Mouse (Mus musculus): ENCODE measurements around the gene Adamts14.

Gene Adamts14

DNA sequence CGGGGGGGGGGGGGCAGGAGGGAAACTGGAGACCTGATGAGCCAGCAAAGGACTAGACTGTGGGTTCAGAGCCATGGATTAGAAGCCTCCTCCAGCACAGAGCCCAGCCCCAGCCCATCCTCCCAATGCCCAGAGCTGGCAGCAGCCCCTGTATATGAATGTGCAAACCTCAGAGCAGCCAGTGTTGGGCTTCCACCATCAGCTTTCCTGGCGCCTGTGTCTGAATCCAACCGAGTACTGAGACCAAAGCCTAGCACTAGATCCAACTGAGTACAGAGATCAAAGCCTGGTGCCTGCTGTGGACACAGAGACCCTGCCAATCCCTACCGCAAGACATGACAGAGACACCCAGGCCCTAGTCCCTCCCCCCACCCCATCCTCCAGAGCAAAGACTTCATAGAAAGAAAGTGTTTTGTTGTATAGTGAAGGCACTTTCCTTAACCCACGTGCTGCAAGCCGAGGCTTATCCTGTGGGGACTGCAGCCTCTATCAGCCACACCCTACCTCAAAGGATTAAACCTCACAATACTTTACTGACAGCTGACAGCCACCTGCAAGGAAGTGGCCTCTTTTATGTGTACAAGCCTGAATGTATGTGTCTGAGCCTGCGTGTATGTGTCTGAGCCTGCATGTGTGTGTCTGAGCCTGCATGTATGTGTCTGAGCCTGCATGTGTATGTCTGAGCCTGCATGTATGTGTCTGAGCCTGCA, 40.2 kb downstream of the Adamts14 start:
- no peak for DNase-seq (ENCODE audit: low read depth, low spot score)

DNA sequence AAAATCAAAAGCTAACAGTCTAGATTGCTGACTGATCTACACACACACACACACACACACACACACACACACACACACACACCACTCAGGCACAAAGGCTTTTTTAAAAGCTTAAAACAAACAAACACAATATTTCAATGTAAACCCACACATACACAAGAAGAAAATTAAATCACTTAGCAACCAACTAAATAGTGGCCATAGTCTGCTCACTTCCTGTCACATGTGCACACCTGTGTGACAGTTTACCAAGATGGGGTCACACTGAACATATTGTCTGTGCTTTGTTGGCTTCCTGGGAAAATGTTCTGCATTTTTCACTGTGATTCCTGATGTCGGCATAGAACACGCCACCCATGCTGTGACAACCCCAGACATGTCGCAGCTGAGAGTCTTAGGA, 41.5 kb downstream of the Adamts14 start:
- no peak for DNase-seq (ENCODE audit: low read depth, low spot score)

DNA sequence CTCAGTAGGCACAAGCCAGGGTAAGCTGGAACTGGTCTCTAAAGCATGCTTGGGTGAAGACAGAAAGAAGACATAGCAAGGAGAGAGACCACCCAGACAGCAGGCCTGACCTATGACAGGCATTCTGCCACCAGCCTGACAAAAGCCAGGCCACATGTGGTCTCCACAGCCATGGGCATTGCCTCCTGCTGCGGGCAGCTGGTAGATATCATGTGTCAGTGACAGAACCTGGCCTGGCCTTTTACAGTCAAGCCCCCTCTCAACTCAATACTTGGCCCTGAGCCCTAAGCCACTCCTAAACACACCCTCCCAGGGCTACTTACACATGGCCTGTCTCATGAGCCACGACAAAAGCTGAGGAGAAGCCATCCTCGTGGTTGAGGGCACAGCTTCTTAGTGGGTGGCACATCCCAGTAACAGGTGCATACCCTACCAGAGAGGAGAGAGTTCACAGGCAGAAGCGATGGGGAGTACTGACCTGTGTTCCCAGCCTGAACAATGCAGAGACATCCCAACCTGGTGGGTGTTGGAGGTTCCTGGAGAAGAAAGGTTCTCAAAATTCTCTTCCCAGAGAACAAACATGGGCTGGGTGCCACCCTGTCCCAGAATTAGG, 46.3 kb downstream of the Adamts14 start:
- DNase-seq (ENCODE audit: low read depth, low spot score) = no peak

DNA sequence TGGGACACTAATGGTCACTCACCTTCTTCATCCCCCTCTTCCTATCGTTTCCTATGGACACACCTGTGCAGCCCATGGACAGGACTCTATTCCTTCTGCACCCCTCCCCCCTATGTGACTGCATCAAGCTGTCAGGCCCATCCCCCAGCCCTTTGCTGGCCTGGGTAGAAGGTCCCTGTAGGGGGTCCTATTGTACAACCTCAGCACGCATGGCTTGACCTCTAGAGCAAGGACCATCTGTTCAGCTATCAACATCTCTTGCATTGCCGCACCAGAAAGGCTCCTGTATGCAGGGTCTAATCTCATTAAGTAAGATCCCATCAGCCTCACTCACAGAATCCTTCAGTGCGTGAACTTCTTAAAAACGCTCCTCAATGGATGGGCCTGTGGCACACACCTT, 47.5 kb downstream of the Adamts14 start:
- DNase-seq (ENCODE audit: low read depth, low spot score) = no peak

DNA sequence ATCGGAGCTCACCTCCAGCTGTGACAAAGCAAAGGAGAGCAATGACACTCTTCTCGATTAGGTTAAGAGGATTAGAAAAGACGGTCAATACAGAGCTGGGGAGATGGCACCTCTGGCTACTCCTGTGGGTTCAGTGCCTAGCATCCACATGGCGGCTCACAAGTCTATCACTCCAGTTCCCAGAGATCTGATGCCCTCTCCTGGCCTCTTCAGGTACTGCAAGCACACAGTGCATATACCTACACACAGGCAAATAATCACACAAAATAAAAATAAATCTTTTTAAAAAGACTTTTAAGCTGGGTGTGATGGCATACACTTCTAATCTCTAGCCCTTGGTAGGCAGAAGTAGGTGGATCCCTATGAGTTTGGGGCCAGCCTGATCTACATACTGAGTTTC, 53.9 kb downstream of the Adamts14 start:
- no peak for DNase-seq (ENCODE audit: low read depth, low spot score)

DNA sequence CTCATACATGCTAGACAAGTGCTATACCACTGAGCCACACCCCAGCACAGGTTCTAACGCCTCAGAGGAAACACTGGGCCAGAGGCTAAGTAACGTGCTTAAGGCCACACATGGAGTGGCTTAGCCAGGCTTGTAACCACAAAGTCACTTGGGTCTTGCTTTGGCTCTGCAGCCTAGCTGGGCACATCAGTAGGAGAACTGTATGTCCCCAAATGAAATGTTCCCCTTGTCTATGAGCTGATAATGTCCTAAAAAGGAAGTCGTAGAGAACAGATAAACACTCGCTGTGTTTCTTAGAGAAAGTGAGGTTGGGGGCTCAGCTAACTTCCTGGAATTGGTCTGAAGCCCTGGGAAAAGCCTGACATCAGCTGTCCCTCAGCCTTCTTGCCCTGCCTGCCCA, 57.1 kb downstream of the Adamts14 start:
- DNase-seq (ENCODE audit: low read depth, low spot score) = no peak

DNA sequence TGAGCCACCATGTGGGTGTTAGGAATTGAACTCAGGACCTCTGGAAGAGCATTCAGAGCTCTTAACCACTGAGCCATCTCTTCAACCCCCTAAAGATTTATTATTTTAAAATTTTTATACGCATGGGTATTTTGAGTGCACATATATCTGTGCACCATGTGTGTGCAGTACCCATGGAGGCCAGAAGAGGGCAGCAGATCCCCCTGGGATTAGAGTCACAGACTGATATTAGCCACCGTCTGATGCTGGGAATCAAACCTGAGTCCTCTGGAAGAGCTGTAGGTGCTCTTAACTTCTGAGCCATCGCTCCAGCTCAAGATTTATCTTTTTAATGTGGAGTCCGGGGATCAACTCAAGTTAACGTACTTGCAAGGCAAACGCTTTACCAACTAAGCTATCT, 57.6 kb downstream of the Adamts14 start:
- no peak for DNase-seq (ENCODE audit: low read depth, low spot score)

DNA sequence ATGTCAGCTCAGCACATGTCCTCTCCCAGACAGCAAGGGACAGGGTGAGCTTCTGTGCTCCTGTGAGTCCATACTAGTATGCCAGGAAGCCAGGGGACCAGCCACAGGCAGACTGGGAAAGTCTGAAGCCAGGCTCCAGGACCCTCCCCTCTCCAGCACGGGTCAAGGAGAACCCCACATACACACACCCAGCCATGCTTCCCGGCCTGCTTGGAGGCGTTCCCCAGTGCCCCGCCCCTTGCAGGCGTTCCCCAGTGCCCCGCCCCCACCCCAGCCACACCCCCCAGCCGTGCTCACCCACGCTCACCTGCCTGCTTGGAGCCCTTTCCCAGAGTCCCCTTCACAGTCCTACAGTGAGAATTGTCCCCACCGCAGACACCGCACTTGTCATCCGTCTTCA, 60.4 kb downstream of the Adamts14 start:
- DNase-seq (ENCODE audit: low read depth, low spot score) = no peak

DNA sequence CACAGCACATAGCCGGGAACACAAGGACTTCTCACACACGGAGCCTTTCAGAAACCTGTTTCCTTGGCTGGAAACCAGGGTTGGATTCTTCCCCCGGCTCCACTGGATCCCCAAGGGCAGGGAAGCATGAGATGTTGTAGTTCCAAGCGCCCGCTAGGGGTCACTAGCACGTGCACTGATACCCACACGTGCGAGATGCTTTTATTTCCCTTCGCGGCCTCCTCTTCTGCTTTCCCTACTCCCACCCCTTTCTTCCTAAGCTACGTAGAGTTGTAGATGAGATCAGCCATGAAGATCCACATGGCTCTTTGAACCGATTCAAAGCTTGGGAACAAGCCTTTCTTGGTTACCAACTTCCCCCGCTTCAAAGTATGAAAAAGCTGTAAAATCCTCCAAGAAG, 61.5 kb downstream of the Adamts14 start:
- DNase-seq (ENCODE audit: low read depth, low spot score) = no peak

DNA sequence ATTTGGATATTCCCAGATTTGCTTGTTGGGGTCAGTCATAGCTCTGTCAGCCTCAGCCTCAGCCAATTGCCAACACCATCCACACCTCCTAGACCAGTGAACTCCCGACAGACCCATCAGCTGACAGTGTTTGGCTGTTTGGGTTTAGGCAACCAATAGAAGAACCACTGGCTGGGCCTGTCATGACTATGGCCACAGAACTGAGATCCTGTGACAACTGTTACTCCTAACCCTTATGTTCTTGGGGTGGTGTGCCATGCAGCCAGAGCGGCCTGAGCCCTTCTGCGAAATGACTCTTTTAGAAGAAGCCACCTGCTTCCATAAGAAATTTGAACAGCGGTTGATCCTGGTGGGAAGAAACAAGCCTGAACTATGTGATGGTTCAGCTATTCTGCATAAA, 62.1 kb downstream of the Adamts14 start:
- no peak for DNase-seq (ENCODE audit: low read depth, low spot score)

DNA sequence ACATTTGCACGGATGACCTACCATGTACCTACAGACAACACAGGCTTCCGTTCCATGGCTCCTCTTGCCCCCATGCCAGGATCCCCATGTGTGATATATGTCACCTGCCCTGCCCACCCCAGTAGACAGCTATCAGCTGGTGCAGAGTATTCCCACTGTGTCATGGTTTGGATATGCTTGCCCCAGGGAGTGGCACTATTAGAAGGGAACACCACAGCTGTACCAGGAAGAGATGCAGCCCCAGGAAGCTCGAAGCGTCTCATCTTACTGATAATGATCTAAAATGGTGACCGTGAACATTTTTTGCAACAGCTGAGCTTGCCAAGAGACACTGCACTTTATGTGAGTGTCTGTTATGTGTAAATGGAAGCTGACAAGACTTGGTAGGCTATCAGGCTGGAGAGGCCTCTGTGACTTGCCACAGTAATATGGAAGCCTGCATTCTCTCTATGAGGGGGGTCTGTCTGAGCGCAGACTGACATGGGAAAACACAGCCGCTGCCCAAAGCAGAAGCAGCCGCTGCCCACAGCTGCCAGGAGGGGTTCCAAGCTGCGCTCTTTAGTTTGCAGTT, 65.0 kb downstream of the Adamts14 start:
- DNase-seq (ENCODE audit: low read depth, low spot score) = no peak

DNA sequence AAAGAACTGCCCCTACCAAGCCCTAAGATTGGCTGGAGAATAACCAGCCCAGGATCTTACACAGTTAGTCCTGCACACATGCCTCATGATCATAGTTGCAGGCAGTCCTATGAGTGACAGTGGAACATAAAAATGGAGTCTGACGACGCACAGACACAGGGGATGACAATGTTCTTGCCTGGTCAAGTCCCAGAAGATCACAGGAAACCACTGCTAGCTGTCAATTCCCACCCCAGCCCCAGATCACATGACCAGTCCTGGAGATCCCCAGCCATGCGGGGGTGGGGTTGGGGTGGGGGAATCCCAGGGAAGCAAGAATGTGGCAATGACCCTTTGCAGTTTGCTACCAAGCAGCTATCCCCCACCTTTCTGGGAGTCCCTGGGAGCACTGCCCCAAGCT, 69.3 kb downstream of the Adamts14 start:
- DNase-seq (ENCODE audit: low read depth, low spot score) = no peak

DNA sequence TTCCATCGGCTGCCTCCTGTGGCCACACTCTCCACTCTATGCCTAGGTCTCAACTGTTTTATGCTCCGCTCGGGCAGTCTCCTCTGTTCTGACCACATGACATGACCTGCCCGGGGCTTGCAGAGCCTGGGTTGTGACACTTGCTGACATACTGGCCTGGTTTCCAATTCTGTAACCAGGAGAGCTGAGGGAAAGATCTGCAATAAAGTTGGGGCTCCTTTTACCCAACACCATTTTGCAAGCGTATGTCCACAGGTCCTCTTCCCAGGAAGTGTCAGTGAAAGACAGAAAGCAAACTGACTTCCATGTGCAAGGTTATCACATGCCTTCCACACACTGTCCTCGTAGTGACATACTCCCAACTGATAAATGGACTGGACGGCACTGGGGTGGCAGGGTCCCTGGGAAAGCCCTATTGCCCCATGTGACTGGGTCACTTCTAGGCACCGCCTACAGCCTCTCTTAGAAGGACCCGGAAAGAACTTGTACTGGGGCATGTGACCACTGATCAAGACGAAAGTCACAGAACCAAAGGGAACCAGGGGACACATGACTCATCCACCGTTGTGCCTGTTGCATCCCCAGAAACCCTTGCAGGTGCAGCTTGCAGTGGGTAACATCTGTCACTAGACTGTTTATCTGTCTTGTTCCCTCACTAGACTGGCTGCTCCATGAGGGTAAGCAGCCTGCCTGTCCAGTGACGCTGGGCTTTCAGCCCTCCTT, 71.5 kb downstream of the Adamts14 start:
- no peak for DNase-seq (ENCODE audit: low read depth, low spot score)

DNA sequence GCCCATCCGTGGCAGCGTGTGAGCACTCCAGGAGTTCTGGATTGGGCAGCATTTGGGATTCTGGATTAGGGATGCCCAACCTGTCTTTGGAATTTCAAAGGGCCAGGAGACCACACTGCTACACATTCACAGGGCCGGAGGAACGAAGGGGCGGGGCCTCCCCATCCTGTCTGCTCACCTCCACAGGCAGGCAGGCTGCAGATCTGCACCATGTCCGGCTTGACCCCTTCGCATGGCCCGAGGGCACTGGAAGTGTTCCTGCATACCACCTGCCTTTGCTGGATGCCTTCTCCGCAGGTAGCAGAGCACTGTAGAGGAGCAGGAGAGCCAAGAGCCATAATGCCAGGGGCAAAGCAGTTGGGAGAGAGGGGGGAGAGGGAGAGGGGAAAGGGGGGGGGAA, 72.2 kb downstream of the Adamts14 start:
- DNase-seq (ENCODE audit: low read depth, low spot score) = no peak

DNA sequence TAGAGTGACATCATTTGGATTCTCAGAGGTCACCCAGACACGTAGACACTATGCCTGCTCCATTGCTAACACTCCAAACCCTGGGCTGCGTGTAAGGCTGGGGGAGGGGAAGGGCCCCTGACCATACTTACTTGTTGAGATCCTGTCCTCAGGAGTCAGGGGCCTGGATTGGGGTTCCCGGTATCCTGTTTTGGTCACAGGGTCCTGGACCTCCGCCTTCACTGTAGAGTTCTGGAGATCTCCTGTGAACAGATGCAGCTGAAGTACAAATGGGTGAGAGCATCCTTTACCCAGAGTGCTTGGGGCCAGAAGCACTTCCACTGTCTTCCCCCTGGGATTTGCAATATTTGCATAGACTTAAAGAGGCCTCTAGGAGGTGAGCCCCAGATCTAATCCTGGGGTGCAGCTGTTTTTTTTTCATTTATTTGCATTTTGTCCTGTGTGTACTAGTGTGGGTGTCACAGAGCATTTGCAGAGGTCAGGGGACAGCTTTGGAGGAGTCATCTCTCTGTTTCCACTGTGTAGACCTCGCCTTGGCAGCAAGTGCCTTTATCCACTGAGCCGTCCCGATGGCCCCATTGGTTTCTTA, 72.9 kb downstream of the Adamts14 start:
- no peak for DNase-seq (ENCODE audit: low read depth, low spot score)

DNA sequence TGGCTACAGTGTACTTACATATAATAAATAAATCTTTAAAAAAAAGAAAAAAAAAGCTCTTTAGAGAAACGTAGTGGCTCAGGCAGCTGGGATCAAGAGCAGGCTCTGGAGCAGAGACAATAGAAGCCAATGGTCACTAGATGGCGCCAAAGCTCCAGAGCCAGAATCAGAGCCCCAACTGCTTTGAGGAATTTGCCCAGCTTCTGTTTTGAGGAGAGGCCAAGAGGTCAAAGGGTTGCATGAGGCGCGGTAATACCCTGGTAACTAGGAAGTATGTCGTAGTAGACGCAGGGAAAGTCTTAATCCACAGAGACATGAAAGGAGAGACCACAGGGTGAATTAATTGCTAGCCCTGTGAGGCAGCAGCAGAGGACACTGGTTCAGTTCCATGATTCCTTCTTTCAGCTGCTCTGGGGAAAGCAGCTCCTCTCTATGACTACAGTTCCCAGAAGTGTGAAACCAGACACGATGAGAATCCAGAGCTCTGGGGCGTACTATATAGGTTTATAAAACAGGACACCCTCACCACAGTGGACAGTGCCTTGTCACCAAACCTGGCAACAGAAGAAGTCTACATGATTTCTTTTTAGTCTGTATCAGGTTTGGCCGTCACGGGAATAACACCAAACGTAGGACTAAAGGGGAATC, 73.5 kb downstream of the Adamts14 start:
- peak; percentile 53 for DNase-seq (ENCODE audit: low read depth, low spot score)

DNA sequence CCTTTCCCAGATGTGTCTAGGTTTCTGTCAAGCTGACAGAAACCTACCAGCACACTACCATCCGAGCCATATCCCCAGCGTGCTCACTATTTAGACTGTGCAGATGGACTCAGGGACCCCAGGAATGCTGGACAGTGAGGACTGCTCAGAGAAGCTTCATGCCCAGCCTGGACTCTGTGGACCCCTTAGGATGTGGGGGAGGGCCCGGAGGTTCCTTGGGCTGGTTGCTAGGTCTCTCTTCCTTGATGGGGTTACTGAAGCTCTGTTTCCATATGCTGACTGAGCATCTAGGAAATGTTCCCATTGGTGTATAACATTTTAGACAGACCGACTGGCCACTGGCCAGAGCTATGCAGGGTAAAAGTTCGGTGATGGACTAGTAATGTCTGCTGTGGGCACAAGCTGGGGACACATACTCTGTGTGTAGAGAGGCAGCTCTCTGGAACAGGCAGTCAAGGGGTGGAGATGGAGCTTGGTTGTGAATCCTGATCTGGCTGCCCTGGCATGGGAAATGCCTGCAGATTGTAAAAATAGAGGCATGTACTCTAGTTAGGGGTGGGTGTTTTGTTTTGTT, 77.4 kb downstream of the Adamts14 start:
- no peak for DNase-seq (ENCODE audit: low read depth, low spot score)

DNA sequence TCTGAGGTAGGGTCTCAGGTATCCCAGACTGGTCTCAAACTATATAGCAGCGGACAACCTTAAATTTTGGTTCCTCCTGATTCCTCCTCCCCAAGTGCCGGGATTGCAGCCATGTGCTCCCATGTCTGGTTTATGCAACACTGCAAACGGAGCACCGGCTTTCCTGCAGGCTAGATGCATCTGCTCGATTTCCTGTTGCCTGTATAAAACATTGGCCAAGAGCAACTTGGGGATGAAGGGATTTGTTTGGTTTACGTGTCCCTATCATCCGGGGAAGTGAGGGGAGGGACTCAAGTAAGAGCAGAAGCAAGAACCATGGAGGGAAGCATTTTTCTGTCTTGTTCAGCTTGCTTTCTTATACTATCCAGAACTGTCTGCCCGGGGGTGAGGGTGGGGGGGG, 78.0 kb downstream of the Adamts14 start:
- no peak for DNase-seq (ENCODE audit: low read depth, low spot score)

DNA sequence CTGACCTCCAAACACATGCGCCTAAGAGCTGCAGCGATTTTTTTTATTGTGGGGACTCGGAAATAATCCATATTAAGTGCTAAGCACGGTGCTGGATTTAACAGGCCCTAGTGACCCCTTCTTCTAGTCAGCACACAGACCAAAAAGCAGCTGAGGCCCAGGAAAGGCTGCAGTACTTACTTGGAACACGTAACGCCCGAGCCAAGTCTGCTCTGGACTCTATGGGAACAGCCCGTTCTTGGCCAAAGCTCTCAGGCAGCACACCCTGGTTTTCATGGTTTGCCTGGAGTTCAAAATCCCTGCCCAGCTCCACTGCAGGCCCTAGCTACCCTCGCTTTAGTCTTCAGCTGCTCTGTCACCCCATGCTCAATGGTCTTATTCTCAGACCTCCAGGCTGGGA, 78.6 kb downstream of the Adamts14 start:
- DNase-seq (ENCODE audit: low read depth, low spot score) = no peak

DNA sequence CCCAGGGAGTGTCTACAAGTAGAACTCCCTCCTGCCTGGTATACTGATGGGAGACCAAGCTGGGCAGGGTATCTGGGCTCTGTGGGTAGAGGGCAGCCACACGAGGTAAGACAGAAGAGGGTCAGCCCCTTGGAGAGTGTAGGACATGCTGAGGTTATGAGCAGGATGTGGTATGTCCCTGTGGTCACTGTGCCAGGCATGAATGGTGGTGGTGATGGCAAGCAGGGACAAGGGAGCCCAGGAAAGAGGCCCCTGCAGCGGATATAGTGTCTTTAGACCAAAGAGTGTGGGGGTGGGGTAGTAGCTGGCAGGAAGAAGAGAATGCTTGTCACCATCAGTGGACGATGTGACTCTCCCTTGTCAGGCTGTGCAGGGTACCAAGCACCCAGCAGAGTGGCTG, 85.2 kb downstream of the Adamts14 start:
- no peak for DNase-seq (ENCODE audit: low read depth, low spot score)

DNA sequence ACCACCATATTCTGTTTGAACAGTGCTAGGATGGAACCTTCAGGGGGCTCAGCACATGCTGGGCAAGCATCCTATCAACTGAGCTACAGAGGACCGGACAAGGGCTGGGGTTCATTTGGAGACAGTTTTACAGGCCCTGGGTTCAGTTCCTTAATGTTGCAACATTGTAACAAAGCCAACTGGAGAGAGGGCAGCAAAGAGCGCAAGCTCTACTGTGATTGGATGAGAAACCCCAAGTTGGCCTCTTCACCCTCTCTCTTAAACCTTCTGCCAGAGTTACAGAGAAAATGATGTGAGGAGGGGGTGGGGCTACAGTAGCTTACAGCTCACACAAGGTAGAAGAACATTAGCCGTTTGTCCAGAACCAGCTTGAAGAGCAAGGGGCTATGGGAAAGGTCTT, 86.2 kb downstream of the Adamts14 start:
- DNase-seq (ENCODE audit: low read depth, low spot score) = no peak

DNA sequence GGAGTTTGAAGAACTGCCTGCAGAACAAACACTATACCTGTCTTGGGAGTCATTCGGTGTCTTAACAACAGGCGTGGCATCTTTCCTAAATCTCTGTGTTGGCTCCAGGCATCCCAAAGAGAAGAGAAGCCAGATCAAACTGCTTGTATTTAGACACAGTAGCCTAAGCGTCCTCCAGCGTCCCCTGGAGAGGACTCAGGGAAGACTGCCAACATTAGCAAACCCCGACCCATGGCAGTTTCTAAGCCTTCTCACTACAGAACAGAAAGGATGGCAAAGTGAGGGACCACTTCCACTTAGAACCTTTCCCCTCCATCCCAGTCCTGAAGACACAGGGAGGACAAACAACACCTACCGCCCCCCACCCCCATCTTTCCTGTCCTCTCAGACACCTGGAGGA, 93.3 kb downstream of the Adamts14 start:
- no peak for DNase-seq (ENCODE audit: low read depth, low spot score)
